ENCODE assay signal across 10 mouse cellular contexts in genomic region chr6:97312545-97312939, GRCm38 (mm10). TPM values are rescaled to one million over a fixed set of nuclear protein-coding genes. Genes with fewer than 3 reads are reported as not detected.
DNase-seq lines count a peak whose midpoint lies in the region; ATAC-seq and TF ChIP-seq lines count a peak whose summit lies in the region.
"Had no signal": no experiment of that assay in that cellular context is flagged by ENCODE, and none has a peak within 500 bp of the region (broad histone marks: within the 10 kb centered on the region; RNA-seq: fewer than 3 reads in every experiment).

No protein-coding gene starts in this region.

- H3K4me3 ChIP-seq in gastrocnemius, adult 2 months: peak overlapping the region; percentile 82
- peak overlapping the region; percentile 93 for H3K4me3 ChIP-seq in megakaryocyte, embryonic 14.5 days (replicated peaks)
- H3K4me3 ChIP-seq in limb, embryonic 15.5 days: peak overlapping the region; percentile 39
- peak overlapping the region; percentile 30 for H3K4me3 ChIP-seq in stomach, embryonic 14.5 days (ENCODE audit: low read depth, low read length)

- no peaks in the 10 kb centered on the region for H3K27me3 ChIP-seq in megakaryocyte, embryonic 14.5 days (replicated peaks)
- H3K27me3 ChIP-seq in limb, embryonic 15.5 days: no peaks in the 10 kb centered on the region
- no peaks in the 10 kb centered on the region for H3K27me3 ChIP-seq in stomach, embryonic 14.5 days (ENCODE audit: control insufficient read depth, insufficient read depth, low read length)

- ATAC-seq in megakaryocyte, adult 5-6 weeks (ENCODE audit: poor library complexity, severe bottlenecking): no peak
- no peak for ATAC-seq in limb, embryonic 15.5 days (ENCODE audit: insufficient number of reproducible peaks, low FRiP score, low TSS enrichment, low read depth)
- ATAC-seq in stomach, embryonic 14.5 days (ENCODE audit: insufficient number of reproducible peaks, insufficient read depth, low FRiP score, low read depth): no peak; the same call in 1 of the 2 replicates

- 13% methylated on average over 3 of the region's 3 CpGs for WGBS in limb, embryonic 15.5 days
- under 1% methylated on average over 3 of the region's 3 CpGs for WGBS in stomach, embryonic 14.5 days

- H3K4me1 ChIP-seq in megakaryocyte, embryonic 14.5 days: peaks cover 74% of the 10 kb centered on the region
- H3K4me1 ChIP-seq in limb, embryonic 15.5 days: peaks cover 14% of the 10 kb centered on the region; the same call in 1 of the 2 replicates
- no peaks in the 10 kb centered on the region for H3K4me1 ChIP-seq in stomach, embryonic 14.5 days (ENCODE audit: control insufficient read depth, insufficient read depth, low read length)

- intact Hi-C loops in gastrocnemius, adult 2 months (cut with DNase I): loop anchor here (5.0 kb wide), 3 partner anchors 35 to 90 kb away; no protein-coding TSS in a partner anchor

- H3K4me2 ChIP-seq in limb, embryonic 15.5 days: peak overlapping the region; percentile 63
- H3K4me2 ChIP-seq in stomach, embryonic 14.5 days (replicated peaks; ENCODE audit: low read depth, low read length): peak overlapping the region; percentile 52

- peak overlapping the region; percentile 83 for H3K27ac ChIP-seq in gastrocnemius, adult 2 months
- H3K27ac ChIP-seq in limb, embryonic 15.5 days: peak overlapping the region; percentile 79
- H3K27ac ChIP-seq in stomach, embryonic 14.5 days (ENCODE audit: low read length): peak overlapping the region; percentile 52; the same call in 1 of the 2 replicates

- H3K36me3 ChIP-seq in megakaryocyte, embryonic 14.5 days (replicated peaks; ENCODE audit: low read length): peaks cover 54% of the 10 kb centered on the region
- H3K36me3 ChIP-seq in limb, embryonic 15.5 days: no peaks in the 10 kb centered on the region
- no peaks in the 10 kb centered on the region for H3K36me3 ChIP-seq in stomach, embryonic 14.5 days (ENCODE audit: control insufficient read depth, insufficient read depth, low read length)

- TF ChIP-seq CTCF in gastrocnemius, adult 2 months (IDR thresholded peaks at IDR 0.05): no peak

- no peak overlapping the region for H3K9ac ChIP-seq in limb, embryonic 15.5 days
- 0 out of 2 replicates have a peak overlapping the region, but pooled peaks have one; percentile 1 for H3K9ac ChIP-seq in stomach, embryonic 14.5 days (replicated peaks; ENCODE audit: low read depth, low read length)

- DNase-seq in gastrocnemius, adult 2 months: no peak
- no peak for DNase-seq in gastrocnemius, adult 18-20 months (ENCODE audit: low spot score)
- no peak for DNase-seq in retina, postnatal 1 day
- DNase-seq in cerebellum, postnatal 36 days: no peak

- no peaks in the 10 kb centered on the region for H3K9me3 ChIP-seq in megakaryocyte, embryonic 14.5 days
- no peaks in the 10 kb centered on the region for H3K9me3 ChIP-seq in limb, embryonic 15.5 days
- no peaks in the 10 kb centered on the region for H3K9me3 ChIP-seq in stomach, embryonic 14.5 days (ENCODE audit: control insufficient read depth, low read depth, low read length)

RNA-seq across cellular contexts. Expression of gene Lmod3, which starts 60.0 kb away (rescaled TPM):
- 100 to 1,000 TPM in 1 of 2 experiments, 10 to 100 TPM in 1; 95.4 to 186 TPM for total RNA-seq in gastrocnemius, adult 2 months (2021)
- total RNA-seq in gastrocnemius, adult 18-20 months (2021): 100 to 1,000 TPM; 104 to 131 TPM
- polyA plus RNA-seq in megakaryocyte, embryonic 14.5 days (2012; ENCODE audit: insufficient read depth, low replicate concordance): not detected in 2 replicates
- not detected in 2 replicates for total RNA-seq in megakaryocyte, adult 5-6 weeks (2015)
- total RNA-seq in megakaryocyte, adult 5-6 weeks (2017): not detected in 2 replicates
- 7.2 and 17.3 TPM in 2 replicates for polyA plus RNA-seq in limb, embryonic 15.5 days (2015; fragmentation: Nextera tagmentation; extraction: Ambion mirVana)
- not detected in 2 replicates for polyA plus RNA-seq in stomach, embryonic 14.5 days (2014; fragmentation: Nextera tagmentation; extraction: Ambion mirVana)
- total RNA-seq: adrenal gland, adult 2 months had no signal
- polyA plus RNA-seq: adrenal gland, adult 2 months; erythroblast, embryonic 14.5 days had no signal

Comparison
In these comparisons a context has a peak if more than half of its experiments do, and no peak if none do; other contexts are left out.
1. H3K4me3 ChIP-seq: peak in every context shown above with its lines; median percentile 93 in megakaryocyte, embryonic 14.5 days; 82 in gastrocnemius, adult 2 months; 39 in limb, embryonic 15.5 days; 30 in stomach, embryonic 14.5 days.
2. RNA of gene Lmod3, which starts 60.0 kb away (total RNA-seq): 95.4 to 186 TPM in gastrocnemius, adult 2 months and 104 to 131 TPM in gastrocnemius, adult 18-20 months; not detected in megakaryocyte, adult 5-6 weeks; every median in the first group is over 10 times any median in the second.
3. Peak in every context shown above with its lines, with median percentiles within 50 percentile points of each other: H3K27ac ChIP-seq.